Mouse (Mus musculus) CD8-positive naive resting alpha-beta T cell, adult 2 months (primary cell): ENCODE data around the gene P4ha3.

ENCODE experiments used
- DNase-seq, 2 experiments: peaks; one replicate each; pipeline ENCODE4 v3.0.0; 2022; ENCODE audit warnings: low read depth in 2 of 2, low spot score in 2 of 2

Gene P4ha3

DNA sequence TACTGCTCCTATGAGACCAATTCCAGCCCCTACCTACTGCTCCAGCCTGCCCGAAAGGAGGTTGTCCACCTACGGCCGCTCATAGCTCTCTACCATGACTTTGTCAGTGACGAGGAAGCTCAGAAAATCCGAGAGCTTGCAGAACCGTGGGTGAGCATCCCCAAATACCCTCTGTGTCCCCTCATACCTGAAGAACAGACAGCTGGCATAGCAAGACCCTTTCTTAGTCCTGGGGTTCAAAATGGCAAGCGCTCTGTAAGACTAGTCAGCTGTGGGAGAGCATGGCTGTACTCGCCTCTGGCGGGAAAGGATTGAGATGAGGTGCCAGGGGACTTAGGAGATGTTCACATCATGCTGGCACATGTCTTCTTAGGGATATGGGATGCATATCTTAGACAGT lies 20.6 kb downstream of the P4ha3 start:
- DNase-seq: no peak

DNA sequence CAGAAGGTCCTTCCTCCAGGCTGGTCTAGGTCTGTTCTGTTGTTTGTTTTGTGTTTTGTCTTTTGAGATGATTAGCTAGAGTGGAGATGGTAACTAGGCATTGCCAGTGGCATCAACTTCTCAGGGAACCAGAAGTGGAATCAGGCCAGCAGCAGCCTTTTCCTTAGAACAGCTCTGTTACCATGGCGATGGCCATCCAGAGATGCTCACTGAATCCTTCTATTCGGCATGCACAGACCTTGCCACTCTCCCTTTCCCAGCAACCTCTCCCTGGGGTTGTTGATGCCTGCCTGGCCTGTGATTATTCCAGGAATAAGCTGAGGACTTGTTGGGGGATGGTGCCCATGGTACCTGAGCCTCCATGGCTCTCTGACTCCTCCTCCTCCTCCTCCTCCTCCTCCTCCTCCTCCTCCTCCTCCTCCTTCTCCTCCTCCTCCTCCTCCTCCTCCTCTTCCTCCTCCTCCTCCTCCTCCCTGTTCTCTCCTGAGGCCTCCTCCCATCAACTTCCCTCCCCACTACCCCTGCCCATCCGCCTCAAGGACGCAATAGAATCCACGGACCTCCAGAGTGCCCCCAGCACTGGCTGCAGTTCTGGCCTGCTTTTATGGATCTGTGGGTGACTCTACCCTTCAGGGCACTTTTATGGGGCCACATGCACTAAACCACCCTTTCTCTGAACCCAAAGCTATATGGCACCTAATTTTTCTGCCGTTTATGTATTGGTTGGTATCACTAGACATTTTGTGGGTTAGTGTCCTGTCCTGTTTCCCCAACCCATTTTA lies 22.7 kb downstream of the P4ha3 start:
- no peak for DNase-seq

DNA sequence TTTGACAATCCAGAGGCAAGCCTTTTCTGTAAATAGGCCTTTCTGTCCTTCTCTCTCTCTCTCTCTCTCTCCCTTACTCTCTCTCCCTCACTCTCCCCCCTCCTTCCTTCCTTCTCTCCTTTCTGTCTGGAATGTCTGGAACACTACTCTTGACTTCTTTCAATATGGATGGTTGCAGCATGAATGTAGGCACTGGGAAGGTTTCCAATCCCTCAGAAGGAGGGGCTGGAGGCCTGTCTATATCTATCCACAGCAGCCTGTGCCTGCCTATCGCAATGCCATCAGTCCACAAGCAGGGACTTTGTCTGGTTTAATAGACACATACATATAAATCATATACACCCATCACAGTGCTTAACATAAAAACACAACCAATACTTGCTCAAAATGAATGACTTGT lies 23.9 kb downstream of the P4ha3 start:
- DNase-seq: no peak

DNA sequence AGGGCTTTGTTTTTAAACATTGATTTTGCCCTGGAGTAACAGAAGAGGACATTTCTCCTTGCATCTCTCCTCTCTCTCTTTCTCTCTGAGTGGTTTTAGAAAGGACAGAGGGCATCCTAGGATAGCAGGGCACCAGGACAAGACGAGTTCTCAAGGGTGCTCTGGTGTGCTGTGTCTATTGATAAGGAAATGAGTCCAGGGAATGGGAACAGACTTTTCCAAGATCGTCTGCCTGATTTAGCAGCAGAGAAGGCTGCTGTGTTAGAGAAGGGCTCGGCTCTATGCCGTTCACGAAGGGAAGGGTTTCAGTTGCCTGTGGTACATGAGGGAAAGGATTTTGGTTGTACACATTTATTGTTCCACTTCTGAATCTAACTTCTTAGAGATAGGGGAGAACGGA lies 24.4 kb downstream of the P4ha3 start:
- no peak for DNase-seq

DNA sequence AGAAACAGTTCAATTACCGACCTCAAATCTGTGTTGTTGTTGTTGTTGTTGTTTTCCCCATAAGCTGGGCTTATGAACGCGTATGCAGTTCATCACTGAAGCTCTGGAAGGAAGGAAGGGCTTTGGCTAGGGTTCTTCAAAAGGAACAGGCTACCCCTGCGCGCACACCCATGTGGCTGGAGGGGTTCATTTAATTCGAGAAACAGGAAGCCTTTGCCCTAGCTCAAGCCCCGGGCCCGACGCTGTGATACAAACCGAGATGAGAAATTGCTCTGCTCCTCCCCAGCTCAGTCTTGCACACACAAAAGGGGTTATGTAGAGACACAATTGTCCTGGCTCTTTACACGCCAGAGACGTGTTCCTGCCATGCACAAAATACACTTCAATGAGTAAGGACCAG lies 25.0 kb downstream of the P4ha3 start:
- no peak for DNase-seq

DNA sequence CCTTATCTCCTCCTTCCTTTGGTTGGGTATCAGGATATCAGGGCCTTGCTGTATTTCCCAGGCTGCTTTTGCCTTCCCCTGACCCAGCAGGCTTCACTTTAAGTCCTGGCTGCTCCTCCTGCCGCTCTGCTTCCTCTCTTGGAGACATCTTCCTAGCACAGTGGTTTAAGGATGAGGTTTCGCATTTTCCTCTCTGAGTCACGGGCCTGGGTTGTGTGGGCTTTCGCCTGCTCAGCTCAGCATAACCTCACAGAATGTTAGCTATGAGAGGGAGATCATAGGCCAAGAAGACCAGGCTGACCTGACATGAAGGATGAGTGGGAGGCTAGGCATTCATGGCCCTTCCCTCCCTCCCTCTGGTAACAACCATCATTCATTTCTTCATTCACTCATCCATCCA lies 27.4 kb downstream of the P4ha3 start:
- DNase-seq: no peak

DNA sequence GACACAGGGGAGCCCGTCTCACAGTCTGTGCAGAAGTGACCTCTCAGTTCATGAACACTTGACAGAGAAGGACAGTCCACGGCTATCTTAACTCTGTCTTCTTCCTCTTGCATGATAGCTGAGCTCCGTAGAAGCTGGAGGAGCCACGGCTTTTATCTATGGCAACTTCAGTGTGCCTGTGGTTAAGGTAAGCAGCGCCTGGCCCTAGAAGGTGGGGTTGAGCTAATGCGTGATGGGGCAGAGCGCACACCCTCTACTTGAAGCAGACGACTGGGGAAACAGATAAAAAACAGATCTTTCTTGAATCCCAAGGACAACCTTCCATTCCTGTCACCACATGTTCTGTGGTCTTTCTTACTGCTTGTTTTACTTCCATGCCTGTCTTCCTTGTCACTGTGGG lies 31.6 kb downstream of the P4ha3 start:
- DNase-seq: no peak

DNA sequence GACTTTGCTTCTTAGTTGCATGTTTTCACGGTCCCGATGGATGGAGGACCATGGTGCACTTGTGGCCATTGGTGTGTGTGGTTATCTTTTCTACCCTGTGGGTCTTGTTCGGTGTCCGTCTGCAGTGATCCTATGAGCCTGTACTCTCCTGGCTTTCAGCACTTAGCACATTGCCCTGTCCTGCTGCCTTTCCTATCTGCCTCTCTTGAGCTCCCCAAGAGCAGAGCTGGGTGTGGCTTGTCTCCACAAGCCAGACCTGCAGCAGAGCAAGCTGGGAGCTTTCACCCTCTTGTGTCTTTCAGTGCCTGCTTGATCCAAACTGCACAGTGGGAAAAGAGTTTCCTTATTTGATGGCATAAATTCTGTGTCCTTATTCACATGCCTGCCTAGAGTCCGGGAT lies 32.2 kb downstream of the P4ha3 start:
- DNase-seq: no peak

DNA sequence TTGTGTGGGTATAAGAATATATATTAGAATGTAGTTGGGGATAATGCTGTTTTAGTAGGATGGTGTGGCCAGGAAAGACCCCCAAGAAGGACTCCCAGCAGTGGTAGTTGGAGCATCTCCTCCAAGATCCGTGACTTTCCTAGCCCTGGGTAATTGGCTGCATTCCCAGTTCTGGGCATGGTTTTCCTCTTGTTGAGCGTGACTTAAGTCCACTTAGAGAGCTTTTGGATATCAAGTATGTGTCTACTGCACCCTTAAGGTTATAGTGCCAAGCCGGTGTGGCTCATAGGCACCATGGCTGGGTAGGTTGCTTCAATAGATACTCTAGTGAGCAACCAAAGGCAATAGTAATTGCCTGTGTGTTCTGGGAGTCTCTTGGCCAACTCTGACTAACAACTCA lies 38.4 kb downstream of the P4ha3 start:
- no peak for DNase-seq

DNA sequence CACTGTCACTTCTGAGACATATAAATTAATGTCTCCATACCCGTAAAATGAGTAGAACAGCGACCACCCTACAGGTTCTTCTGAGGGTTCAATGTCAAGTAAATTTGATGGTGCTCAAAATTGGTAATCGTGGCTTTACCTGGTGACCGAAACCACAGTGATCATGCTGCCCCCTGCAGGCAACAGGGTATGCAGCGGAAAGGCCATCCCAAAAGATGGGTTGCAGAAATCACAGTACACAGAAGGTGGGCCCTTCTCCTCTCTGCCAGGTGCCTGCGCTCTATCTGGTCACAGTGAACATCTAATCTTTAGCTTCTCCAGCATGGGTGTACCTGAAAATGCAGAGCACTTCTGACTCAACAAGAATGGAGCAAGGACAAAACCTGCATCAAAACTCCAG lies 40.2 kb downstream of the P4ha3 start:
- DNase-seq: no peak

DNA sequence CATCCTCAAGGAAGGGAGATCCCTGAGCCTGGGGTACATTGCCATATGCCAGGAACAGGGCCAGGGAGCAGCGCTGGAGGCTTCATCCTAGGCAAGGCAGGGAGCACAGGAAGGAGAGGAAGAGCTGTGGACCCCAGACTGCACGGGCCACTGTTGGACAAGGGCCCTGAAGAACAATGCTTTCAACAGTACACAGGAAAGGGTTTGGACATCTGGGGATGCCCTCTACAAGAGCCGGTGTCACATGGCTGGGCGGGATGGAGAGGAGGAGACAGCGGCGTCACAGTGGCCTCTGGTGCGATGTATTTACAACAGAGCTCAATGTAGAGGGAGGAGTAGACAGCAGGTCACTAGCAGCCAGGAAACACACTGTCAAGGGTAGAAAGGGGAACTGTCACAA lies 42.2 kb downstream of the P4ha3 start:
- no peak for DNase-seq

DNA sequence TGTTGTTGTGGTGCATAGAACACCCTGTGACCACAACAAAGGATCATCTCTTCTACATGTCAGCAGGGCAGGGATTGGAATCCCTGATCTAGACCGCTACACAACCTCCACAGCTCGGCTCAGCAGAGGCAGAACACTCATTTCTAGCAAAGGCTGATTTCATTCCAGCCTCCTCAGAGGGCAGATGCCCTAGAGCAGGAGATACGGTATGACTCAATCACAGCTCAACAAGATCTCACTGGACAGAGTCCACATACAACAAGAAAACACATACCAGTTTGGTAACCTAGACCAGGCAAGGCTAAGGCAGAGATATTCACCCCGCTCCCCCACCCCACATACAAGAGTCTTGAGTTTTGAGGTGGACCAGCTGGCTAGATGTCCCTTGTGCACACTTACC lies 43.3 kb downstream of the P4ha3 start:
- DNase-seq: no peak

DNA sequence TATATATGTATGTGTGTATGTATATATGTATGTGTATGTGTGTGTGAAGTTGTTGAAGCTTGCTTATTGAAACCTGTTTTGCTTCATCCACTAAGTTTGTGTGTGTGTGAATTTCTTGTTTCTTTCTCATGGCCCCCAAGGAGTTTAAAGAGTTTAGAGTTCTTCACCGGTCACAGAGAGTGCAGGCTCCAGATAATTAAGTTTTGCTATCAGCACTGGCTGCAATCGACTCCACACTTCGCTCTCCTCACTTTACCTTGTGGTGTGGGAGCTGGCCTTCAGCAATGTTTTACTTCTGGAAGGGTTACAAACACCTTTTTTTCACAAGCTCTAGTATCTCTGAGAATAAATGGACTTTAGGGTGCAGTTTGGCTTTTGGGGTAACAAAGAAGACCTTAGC lies 45.9 kb downstream of the P4ha3 start:
- DNase-seq: no peak

DNA sequence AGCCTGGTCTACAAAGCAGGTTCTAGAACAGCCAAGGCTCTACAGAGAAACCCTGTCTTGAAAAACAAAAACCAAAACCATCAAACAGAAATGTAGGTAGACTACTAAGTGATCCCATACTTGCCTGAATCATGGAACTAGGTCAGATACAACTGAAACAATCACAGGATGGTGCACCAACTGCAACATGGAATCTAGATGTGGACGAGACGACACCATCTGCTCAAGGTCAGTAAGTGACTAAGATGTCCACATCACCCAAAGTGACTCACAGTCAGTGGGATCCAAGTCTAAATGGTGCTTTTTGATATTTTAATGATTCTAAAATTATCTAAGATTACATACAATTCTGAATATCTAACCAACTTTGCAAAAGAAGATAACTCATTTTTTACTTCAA lies 50.6 kb downstream of the P4ha3 start:
- DNase-seq: no peak

DNA sequence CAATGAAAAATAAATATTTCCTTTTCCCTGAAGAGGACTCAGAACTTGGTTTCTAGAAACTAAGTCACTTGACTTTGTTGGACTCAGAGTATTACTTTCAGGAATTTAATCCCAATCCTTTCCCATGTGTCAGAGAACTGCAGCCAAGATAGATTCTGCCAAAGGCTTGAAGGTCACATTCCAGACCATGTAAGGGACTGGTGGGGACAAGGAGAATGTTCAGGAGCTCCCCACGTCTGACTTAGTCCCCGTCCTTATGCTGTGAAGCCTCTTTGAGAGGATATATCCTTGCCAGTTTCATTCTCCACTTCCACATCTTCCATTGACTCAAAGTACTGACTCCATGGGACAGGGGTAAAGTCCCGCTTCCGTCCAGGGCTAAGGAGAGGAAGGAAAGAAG lies 69.7 kb downstream of the P4ha3 start:
- DNase-seq: no peak

DNA sequence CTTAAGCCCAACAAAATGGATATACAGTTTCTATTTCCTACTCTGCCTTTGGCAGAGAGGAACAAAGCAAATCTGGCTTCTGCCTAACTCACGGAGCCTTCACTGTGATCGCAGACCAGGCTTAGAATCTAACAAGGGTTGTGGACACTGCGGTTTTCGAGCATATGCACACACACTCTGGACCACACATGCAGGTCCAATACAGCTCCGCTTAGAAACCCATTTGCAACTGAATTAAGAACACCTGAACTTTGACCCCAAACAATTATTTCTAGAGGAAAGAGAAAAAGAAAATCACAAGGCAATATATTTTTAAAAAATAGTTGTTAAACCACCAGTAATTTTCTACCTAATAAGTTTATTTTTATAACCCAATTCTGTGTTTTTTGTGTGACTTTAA lies 71.0 kb downstream of the P4ha3 start:
- DNase-seq: no peak

DNA sequence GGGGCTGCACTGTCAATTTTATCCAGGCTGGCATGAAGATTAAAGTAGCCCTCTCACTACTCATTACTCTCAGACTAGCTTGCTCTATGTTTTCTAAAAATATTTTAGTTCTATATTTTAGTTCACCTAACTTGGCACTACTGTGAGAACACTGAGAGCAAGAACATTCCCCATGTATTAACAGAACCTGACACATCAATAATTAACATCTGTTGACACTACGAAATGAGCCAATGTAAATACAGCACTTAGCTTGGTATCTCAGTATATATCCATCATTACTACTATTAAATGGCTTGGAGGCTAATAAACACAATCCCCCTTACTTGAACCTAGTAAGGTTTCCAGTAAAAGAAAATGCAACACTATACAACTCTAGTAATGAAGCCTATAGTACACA lies 71.4 kb downstream of the P4ha3 start:
- DNase-seq: no peak

DNA sequence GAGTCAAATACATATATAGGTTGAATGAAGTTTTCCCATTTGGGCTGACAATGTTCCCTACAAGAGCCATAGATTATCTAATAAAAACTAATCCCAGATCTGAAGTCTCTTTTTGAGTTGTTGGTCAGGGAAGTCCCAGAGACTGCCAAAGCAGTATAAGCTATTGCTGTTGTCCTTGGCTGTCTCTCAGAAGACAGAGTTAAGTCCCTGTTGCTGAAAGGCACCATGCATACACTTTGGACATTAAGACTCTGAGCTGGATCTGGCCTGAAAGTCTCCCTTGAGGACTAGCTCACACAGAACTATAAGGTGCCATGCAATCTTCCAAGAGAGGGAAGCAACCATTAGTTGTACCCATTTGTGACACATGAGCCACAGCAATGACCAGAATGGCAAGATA lies 72.5 kb downstream of the P4ha3 start:
- no peak for DNase-seq

DNA sequence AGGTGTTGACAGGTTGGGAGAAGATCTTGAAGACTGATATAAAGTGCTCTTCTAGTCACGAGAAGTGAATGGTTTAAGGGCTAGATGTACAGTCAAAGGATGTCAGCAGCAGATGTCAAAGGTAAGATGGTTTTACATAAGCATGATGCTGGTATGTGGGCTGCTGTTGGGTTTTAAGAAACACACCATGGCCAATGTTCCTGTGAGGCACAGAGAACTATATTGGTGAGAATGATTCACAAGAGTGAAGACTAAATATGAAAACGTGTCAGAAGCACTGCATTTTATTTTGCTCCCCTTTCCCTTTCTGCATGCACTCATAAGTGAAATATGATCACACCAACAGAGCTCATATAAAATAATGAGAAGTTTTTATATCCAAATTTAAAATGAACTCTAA lies 77.8 kb downstream of the P4ha3 start:
- no peak for DNase-seq

DNA sequence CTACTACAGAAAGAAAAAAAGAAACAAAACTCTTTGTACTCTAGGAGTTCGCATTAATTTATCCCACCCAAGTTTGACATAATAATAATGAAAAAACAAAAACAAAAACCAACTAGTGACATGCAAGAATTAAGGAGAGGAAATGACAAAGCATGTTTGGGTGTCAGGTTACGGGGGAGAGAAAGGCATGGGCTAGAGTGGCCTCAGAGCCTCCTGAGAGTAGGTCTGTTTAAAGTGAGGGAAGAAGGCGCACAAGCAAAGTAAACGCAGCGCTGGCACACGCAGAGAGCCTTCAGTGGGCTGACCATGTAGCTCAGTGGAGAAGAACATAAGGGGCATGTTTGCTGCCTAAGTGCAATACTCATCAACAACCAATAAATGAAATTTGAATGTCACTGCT lies 79.6 kb downstream of the P4ha3 start:
- DNase-seq: no peak
